Mouse (Mus musculus): ENCODE measurements at regions not wholly inside any gene's neighbourhood (a gene's known extent, or its start where the extent isn't known, plus 50 kb on each side); places are given as distances from the start of the nearest gene placed in this dataset.

GRCm38 (mm10) chr13:28773466-28773865, 180.0 kb downstream of the Sox4 start:
- Histone ChIP-seq H3K4me1 (ENCODE audit: control insufficient read depth, insufficient read depth, low read length) (peaks cover 5% of the 10 kb centered on the region), H3K79me2 (ENCODE audit: control insufficient read depth, insufficient read depth, low read length) (no peaks in the 10 kb centered on the region), H3K4me3 (ENCODE audit: insufficient read depth, low read depth, low read length) (no peak overlapping the region), H3K9ac (ENCODE audit: low read depth, low read length) (no peak overlapping the region), H3K36me3 (ENCODE audit: control insufficient read depth, insufficient read depth, low read length) (no peaks in the 10 kb centered on the region), H3K27me3 (ENCODE audit: control insufficient read depth, insufficient read depth, low read length) (no peaks in the 10 kb centered on the region), H3K27ac (replicated peaks; ENCODE audit: insufficient read depth, low read depth, low read length) (no peak overlapping the region)
- WGBS, result 87% methylated on average over 2 of the region's 2 CpGs
- DNase-seq (ENCODE audit: extremely low read depth, low read depth, low spot score), result peak; percentile 69
- no peak for TF ChIP-seq POLR2A (IDR thresholded peaks at IDR 0.05; ENCODE audit: extremely low read depth, insufficient read depth, low read length)
- TF ChIP-seq CTCF (IDR thresholded peaks at IDR 0.05; ENCODE audit: low read depth, low read length), result no peak

GRCm38 (mm10) chr13:28770531-28770930, 183.0 kb downstream of the Sox4 start:
- no peak overlapping the region for H3K4me3 ChIP-seq (ENCODE audit: insufficient read depth, low read depth, low read length)
- H3K4me1 ChIP-seq (ENCODE audit: control insufficient read depth, insufficient read depth, low read length), result peaks cover 5% of the 10 kb centered on the region
- DNase-seq (ENCODE audit: extremely low read depth, low read depth, low spot score), result no peak
- TF ChIP-seq CTCF (IDR thresholded peaks at IDR 0.05; ENCODE audit: low read depth, low read length), result no peak
- TF ChIP-seq POLR2A (IDR thresholded peaks at IDR 0.05; ENCODE audit: extremely low read depth, insufficient read depth, low read length), result no peak
- no peaks in the 10 kb centered on the region for H3K36me3 ChIP-seq (ENCODE audit: control insufficient read depth, insufficient read depth, low read length)
- H3K9ac ChIP-seq (ENCODE audit: low read depth, low read length), result no peak overlapping the region
- H3K27me3 ChIP-seq (ENCODE audit: control insufficient read depth, insufficient read depth, low read length), result no peaks in the 10 kb centered on the region
- whole genome bisulfite sequencing, result 67% methylated on average over 13 of the region's 13 CpGs
- H3K27ac ChIP-seq (replicated peaks; ENCODE audit: insufficient read depth, low read depth, low read length), result no peak overlapping the region
- no peaks in the 10 kb centered on the region for H3K79me2 ChIP-seq (ENCODE audit: control insufficient read depth, insufficient read depth, low read length)

GRCm38 (mm10) chr13:28770018-28770417, 183.5 kb downstream of the Sox4 start:
- WGBS, result 65% methylated on average over 4 of the region's 4 CpGs
- no peaks in the 10 kb centered on the region for H3K27me3 ChIP-seq (ENCODE audit: control insufficient read depth, insufficient read depth, low read length)
- H3K9ac ChIP-seq (ENCODE audit: low read depth, low read length), result no peak overlapping the region
- no peaks in the 10 kb centered on the region for H3K36me3 ChIP-seq (ENCODE audit: control insufficient read depth, insufficient read depth, low read length)
- no peak for DNase-seq (ENCODE audit: extremely low read depth, low read depth, low spot score)
- H3K4me1 ChIP-seq (ENCODE audit: control insufficient read depth, insufficient read depth, low read length), result peaks cover 5% of the 10 kb centered on the region
- H3K79me2 ChIP-seq (ENCODE audit: control insufficient read depth, insufficient read depth, low read length), result no peaks in the 10 kb centered on the region
- TF ChIP-seq POLR2A (IDR thresholded peaks at IDR 0.05; ENCODE audit: extremely low read depth, insufficient read depth, low read length) (no peak), CTCF (IDR thresholded peaks at IDR 0.05; ENCODE audit: low read depth, low read length) (no peak)
- no peak overlapping the region for H3K27ac ChIP-seq (replicated peaks; ENCODE audit: insufficient read depth, low read depth, low read length)
- no peak overlapping the region for H3K4me3 ChIP-seq (ENCODE audit: insufficient read depth, low read depth, low read length)

- Histone ChIP-seq H3K4me3 (ENCODE audit: insufficient read depth, low read depth, low read length) (no peak overlapping the region), H3K79me2 (ENCODE audit: control insufficient read depth, insufficient read depth, low read length) (no peaks in the 10 kb centered on the region), H3K27ac (replicated peaks; ENCODE audit: insufficient read depth, low read depth, low read length) (no peak overlapping the region), H3K36me3 (ENCODE audit: control insufficient read depth, insufficient read depth, low read length) (no peaks in the 10 kb centered on the region), H3K27me3 (ENCODE audit: control insufficient read depth, insufficient read depth, low read length) (no peaks in the 10 kb centered on the region), H3K9ac (ENCODE audit: low read depth, low read length) (no peak overlapping the region), H3K4me1 (ENCODE audit: control insufficient read depth, insufficient read depth, low read length) (peaks cover 5% of the 10 kb centered on the region)
- 91% methylated on average over 14 of the region's 14 CpGs for WGBS
- no peak for DNase-seq (ENCODE audit: extremely low read depth, low read depth, low spot score)
- TF ChIP-seq CTCF (IDR thresholded peaks at IDR 0.05; ENCODE audit: low read depth, low read length) (no peak), POLR2A (IDR thresholded peaks at IDR 0.05; ENCODE audit: extremely low read depth, insufficient read depth, low read length) (no peak)
Measured at GRCm38 (mm10) chr13:28768717-28769426, 184.6 kb downstream of the Sox4 start.

- H3K36me3 ChIP-seq (ENCODE audit: control insufficient read depth, insufficient read depth, low read length), result no peaks in the 10 kb centered on the region
- H3K4me3 ChIP-seq (ENCODE audit: insufficient read depth, low read depth, low read length), result no peak overlapping the region
- no peak overlapping the region for H3K9ac ChIP-seq (ENCODE audit: low read depth, low read length)
- H3K27ac ChIP-seq (replicated peaks; ENCODE audit: insufficient read depth, low read depth, low read length), result no peak overlapping the region
- H3K4me1 ChIP-seq (ENCODE audit: control insufficient read depth, insufficient read depth, low read length), result peaks cover 6% of the 10 kb centered on the region; the same call in 1 of the 2 replicates
- DNase-seq (ENCODE audit: extremely low read depth, low read depth, low spot score), result no peak
- H3K27me3 ChIP-seq (ENCODE audit: control insufficient read depth, insufficient read depth, low read length), result no peaks in the 10 kb centered on the region
- WGBS, result 96% methylated on average over 2 of the region's 2 CpGs
- TF ChIP-seq POLR2A (IDR thresholded peaks at IDR 0.05; ENCODE audit: extremely low read depth, insufficient read depth, low read length), result no peak
- TF ChIP-seq CTCF (IDR thresholded peaks at IDR 0.05; ENCODE audit: low read depth, low read length), result no peak
- no peaks in the 10 kb centered on the region for H3K79me2 ChIP-seq (ENCODE audit: control insufficient read depth, insufficient read depth, low read length)
Measured at GRCm38 (mm10) chr13:28762555-28762954, 191.0 kb downstream of the Sox4 start.

- Histone ChIP-seq H3K4me1 (ENCODE audit: control insufficient read depth, insufficient read depth, low read length) (peaks cover 12% of the 10 kb centered on the region), H3K4me3 (ENCODE audit: insufficient read depth, low read depth, low read length) (no peak overlapping the region), H3K9ac (ENCODE audit: low read depth, low read length) (no peak overlapping the region), H3K79me2 (ENCODE audit: control insufficient read depth, insufficient read depth, low read length) (no peaks in the 10 kb centered on the region), H3K36me3 (ENCODE audit: control insufficient read depth, insufficient read depth, low read length) (no peaks in the 10 kb centered on the region), H3K27me3 (ENCODE audit: control insufficient read depth, insufficient read depth, low read length) (no peaks in the 10 kb centered on the region), H3K27ac (replicated peaks; ENCODE audit: insufficient read depth, low read depth, low read length) (no peak overlapping the region)
- peak; percentile 39 for DNase-seq (ENCODE audit: extremely low read depth, low read depth, low spot score)
- WGBS, result 51% methylated on average over 3 of the region's 3 CpGs
- TF ChIP-seq POLR2A (IDR thresholded peaks at IDR 0.05; ENCODE audit: extremely low read depth, insufficient read depth, low read length) (no peak), CTCF (IDR thresholded peaks at IDR 0.05; ENCODE audit: low read depth, low read length) (no peak)
Measured at GRCm38 (mm10) chr13:28759026-28759425, 194.5 kb downstream of the Sox4 start.
